Mouse (Mus musculus) adrenal gland, postnatal 10 days (tissue): ENCODE data around the gene Cacna2d2. TPM values are rescaled to one million over a fixed set of nuclear protein-coding genes. Genes with fewer than 3 reads are reported as not detected.

Source experiments
- DNase-seq: peaks from one replicate; pipeline ENCODE4 v3.0.0; 2021; ENCODE audit warnings: mixed read lengths
- total RNA-seq, 2 experiments: library from RNA; stranded (reverse); gene quantifications; 2 replicates each; pipeline ENCODE4 v1.2.3; 2021

The Cacna2d2 gene
- total RNA-seq, 2 experiments from 2014 or later: 4.1 to 4.7 TPM

DNA sequence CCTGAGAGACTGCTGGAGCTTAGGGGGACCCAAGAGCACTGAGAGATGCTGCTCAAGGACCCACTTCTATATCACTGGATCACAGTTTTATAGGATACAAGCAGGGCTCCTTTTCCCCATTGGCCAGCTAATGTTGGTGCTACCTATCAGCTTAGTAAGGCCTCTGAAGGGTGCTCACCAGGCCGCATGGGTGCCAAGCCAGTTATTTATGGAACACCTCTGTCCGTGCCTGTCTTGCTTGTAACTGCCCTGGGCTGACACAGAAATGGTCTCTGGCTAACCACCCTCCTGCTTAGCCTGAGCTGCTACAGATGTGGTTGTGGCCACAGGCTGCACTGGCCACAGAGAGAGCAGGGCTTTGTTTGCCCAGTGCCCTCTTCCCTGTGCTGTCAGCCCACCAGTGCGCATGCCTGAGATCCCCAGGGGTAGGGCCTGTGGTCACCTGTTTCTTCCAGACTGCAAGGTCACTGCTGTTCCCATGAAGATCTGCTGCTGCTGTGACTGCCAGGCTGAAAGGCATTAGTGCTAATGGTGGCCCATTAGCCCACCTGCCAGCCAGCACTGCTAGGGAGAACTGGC lies 101.4 kb downstream of the Cacna2d2 start:
- no peak for DNase-seq

GRCm38 (mm10) chr9:107502131-107502846 lies 102.9 kb downstream of the Cacna2d2 start:
- DNase-seq: no peak

DNA sequence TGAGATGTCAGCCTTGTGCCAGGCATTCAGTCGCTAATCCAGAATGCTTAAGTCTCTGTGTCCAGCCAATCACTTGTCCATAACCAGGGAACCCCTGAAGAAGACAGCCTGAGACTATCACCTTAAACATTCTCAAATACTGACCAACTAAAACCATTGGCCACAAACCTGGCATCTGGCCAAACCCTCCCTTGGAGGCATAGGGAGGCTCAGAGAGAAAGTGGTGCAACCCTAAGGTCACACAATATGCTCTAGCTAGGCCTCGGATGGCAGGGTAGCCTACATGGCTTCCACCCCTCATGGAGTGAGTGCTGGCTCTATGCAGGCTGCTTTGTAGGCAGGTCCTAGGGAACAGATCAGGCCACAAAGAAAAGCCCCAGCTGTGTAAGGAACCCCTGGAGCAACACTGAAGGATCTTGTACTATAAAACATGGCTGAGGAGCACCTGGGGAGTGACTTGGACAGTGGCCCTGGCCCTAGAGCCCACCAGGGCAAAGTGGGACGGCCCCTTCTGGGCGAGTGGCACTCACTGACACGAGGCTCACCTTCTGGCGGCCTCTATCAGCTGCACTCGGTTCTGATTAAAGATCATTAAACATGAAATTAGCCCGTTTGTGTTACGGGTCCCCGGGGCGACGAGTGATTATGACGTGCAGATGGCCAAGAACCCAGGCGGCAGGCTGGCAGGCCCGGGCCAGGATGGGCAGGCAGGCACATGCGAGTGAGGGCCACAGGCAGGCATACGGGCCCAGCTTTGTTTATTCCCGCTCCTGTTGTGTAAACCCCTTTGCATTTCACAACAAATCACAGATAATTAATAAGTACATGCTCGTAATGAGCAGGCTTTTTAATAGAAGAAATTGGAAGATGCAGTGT lies 105.5 kb downstream of the Cacna2d2 start:
- peak; percentile 48 for DNase-seq

GRCm38 (mm10) chr9:107508266-107508665 lies 108.9 kb downstream of the Cacna2d2 start:
- no peak for DNase-seq

DNA sequence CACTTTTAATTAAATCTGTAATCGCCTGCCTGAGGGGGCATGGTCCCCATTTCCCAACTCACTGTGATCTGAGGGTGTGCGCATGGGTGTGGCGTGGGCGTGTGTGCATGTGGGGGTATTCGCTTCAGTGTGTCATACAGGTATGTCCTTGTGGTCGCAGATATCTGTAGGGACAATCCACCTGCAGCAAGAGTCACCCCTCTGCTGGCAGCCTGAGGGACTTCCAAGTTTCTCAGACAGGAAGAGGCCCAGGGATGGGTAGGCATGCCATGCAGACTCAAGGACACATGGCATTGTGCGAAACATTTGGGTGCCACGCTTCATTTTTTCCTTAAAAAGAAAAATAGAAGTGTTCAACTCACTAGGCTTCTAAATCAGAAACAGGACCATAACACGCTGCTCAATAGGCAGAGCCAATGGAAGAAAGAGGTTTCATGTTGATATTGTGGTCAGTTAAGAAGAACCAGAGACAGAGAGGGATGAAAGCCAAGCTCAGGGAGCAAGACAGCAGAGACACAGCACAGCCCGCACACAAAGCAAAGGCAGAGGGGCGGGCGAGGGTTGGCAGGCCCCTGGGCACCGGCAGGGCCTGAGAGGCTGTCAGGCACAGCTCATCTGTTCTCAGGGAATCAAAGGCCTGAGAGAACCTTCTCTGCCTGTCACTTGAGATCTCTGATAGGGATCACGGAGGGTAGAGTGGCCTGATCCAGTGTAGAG lies 111.1 kb downstream of the Cacna2d2 start:
- DNase-seq: no peak

GRCm38 (mm10) chr9:107511436-107511835 lies 112.0 kb downstream of the Cacna2d2 start:
- no peak for DNase-seq

DNA sequence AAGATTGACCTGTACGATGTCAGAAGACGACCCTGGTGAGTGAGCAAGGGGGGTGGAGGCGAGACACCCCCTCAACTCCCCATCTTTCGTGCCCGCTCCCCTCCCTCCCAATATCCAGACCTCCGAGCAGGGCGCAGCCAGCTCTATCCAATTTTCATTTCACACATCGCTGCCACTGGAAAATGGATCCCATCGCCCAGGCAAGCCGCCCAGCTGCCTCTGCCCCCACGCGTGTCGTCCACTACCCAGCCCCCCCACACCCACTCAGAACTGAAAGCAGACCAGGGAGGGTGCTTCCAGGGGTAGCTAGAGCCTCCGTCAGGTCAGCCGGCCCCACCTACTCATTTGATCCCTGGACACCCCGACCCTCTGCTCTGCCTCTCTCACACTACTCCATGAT lies 112.9 kb downstream of the Cacna2d2 start:
- DNase-seq: no peak

GRCm38 (mm10) chr9:107514303-107514955 lies 115.0 kb downstream of the Cacna2d2 start:
- DNase-seq: peak; percentile 91

GRCm38 (mm10) chr9:107520331-107520730 lies 120.9 kb downstream of the Cacna2d2 start:
- no peak for DNase-seq

DNA sequence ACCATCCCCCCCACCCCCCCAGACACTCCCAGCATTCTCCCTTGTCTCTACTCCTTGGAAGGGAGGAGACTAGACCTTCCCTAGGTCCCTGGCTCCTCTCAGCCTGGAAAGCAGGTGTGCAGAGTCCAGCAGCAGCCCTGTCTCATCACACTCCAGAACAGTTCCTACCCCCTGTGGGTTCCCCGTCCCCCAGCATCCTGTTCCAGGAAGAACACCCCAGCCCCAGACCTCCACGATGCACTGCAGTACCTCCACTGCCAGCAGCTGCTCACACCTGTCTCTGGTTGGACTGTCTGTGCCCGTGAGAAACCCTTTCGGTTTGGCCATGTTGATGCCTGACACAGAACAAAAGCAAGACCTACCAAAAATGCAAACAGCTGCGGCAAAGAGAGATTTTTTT lies 121.8 kb downstream of the Cacna2d2 start:
- DNase-seq: no peak

GRCm38 (mm10) chr9:107521711-107522399 lies 122.4 kb downstream of the Cacna2d2 start:
- DNase-seq: peak; percentile 65

DNA sequence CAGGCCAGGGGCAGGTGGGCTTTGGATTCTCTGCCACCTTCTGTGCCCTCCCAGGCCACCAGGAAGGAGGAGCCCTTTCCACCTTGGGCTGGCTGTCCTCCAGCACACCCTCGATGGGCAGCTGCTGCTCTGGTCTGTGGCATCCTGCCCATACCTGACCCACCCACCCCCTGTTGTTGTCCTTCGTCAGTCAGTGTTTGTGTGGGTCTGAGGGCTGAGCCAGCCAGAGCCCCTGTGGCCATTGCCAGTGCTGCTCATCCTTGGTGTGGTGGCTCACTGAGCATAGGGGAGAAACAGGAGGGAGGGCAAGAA lies 122.9 kb downstream of the Cacna2d2 start:
- no peak for DNase-seq

GRCm38 (mm10) chr9:107526198-107527026 lies 127.0 kb downstream of the Cacna2d2 start:
- peak; percentile 91 for DNase-seq

GRCm38 (mm10) chr9:107533791-107534407 lies 134.5 kb downstream of the Cacna2d2 start, which contains the start of gene Tmem115:
Gene Tmem115, plus strand, starts transcription at chr9:107533945.
- peak; percentile 92 for DNase-seq

DNA sequence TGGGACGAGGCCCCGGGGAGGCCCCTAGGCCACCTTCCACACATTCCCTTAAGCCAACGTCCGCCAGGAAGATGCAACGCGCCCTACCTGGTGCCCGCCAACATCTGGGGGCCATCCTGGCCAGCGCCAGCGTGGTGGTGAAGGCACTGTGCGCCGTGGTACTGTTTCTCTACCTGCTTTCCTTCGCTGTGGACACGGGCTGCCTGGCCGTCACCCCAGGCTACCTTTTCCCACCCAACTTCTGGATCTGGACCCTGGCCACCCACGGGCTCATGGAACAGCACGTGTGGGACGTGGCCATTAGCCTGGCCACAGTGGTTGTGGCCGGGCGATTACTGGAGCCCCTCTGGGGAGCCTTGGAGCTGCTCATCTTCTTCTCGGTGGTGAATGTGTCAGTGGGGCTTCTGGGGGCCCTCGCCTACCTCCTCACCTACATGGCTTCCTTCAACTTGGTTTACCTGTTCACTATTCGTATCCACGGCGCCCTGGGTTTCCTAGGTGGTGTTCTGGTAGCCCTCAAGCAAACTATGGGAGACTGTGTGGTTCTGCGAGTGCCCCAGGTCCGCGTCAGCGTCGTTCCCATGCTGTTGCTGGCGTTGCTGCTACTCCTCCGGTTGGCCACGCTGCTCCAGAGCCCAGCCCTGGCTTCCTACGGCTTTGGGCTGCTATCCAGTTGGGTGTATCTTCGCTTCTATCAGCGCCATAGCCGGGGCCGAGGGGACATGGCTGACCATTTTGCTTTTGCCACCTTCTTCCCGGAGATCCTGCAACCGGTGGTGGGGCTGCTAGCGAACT lies 135.2 kb downstream of the Cacna2d2 start:
- peak; percentile 58 for DNase-seq

DNA sequence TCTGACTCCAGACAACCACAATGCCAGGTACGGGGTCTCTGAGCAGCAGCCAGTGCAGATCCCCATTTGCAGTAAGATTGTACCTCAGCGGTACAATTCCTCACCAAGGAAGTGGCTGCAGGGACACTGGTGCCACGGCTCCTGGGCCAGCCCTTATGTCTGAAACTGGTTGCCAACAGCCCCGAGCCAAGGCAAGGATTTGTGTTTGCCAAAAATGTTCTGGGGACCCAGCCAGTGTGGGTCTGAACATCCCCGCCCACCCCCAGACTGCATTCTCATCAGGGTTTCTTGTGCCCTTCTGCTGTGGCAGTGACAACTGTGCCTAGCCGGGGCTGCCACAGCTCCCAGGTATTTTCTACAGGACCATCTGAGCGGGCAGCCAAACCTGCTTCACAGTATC lies 138.8 kb downstream of the Cacna2d2 start:
- no peak for DNase-seq

DNA sequence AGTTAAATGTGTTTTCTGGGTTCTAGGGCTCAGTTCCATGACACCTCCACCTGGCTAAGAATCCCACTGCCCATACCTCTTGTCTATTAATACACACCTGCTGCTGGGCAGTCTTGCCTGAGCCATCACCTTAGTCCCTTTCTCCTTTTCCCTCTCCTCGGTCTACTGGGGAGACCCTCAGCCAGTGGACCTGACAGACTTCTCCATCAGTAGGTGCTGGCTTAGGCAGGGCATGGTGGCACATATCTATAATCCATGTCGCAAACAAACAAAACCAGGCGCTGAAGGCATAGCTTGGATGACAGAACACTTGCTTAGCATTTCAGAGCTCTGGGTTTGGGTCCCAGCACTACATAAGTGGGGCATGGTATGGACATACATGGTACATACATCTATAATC lies 139.3 kb downstream of the Cacna2d2 start:
- DNase-seq: no peak

DNA sequence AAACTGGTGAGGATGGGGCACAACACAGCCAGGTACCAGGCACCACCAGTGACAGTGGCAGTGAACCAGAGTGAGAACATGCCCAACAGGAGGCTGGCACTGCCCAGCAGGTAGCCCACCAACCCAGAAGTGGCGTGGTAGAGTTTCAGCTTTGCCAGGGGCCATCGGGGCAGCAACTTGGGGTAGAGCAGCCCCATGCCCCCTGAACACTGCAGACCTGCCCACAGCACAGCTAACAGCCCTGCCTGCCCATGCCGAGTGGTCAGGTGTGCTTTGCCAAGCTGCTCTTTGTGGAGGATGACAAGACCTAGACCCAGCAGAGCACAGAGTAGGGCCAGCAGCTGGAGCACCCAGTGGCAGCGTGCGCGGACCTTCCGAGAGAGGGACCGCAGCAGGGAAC lies 140.5 kb downstream of the Cacna2d2 start:
- DNase-seq: no peak

DNA sequence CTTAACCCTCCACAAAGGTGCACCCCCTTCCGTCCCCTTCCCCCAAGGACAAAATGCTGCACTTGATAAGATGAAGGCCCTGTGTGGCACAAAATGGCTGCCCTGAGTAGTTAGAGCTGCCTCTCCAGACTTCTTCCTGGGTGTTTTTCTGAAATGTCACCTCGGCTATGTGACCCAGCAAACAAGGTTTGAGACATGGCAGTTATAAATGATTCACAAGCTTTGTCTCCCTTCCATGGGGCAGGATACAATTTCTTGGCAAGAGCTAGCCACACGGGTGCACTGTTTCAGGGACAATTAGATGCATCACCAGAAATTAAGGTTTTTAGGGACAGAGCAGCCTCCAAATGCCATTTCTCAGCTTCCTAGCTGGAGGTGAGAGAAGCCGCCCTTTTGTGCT lies 141.0 kb downstream of the Cacna2d2 start:
- no peak for DNase-seq
